ENCODE assay signal across 11 mouse cellular contexts in genomic region chr17:81500686-81501407, GRCm38 (mm10). TPM values are rescaled to one million over a fixed set of nuclear protein-coding genes. Genes with fewer than 3 reads are reported as not detected.
A peak's percentile ranks its signal among the peaks of the same experiment; 100 is the strongest.
DNase-seq lines count a peak whose midpoint lies in the region; ATAC-seq and TF ChIP-seq lines count a peak whose summit lies in the region.
"Had no signal": no experiment of that assay in that cellular context is flagged by ENCODE, and none has a peak within 500 bp of the region (broad histone marks: within the 10 kb centered on the region; RNA-seq: fewer than 3 reads in every experiment).

No protein-coding gene starts in this region.

- 0 out of 2 replicates have a peak, but pooled peaks cover 8% of the 10 kb centered on the region for H3K36me3 ChIP-seq in heart, embryonic 16.5 days (ENCODE audit: control insufficient read depth, insufficient read depth)
- H3K36me3 ChIP-seq in forebrain, postnatal 0 days (ENCODE audit: insufficient read depth), result no peaks in the 10 kb centered on the region
- no peaks in the 10 kb centered on the region for H3K36me3 ChIP-seq in lung, postnatal 0 days (ENCODE audit: insufficient read depth, low read length)
- no peaks in the 10 kb centered on the region for H3K36me3 ChIP-seq in stomach, embryonic 15.5 days

- no peak overlapping the region for H3K4me2 ChIP-seq in heart, embryonic 16.5 days (ENCODE audit: low read depth, low read length)
- no peak overlapping the region for H3K4me2 ChIP-seq in forebrain, postnatal 0 days (ENCODE audit: low read depth)
- H3K4me2 ChIP-seq in lung, postnatal 0 days (replicated peaks; ENCODE audit: low read depth, low read length), result no peak overlapping the region
- no peak overlapping the region for H3K4me2 ChIP-seq in stomach, embryonic 15.5 days

- DNase-seq in heart, adult 18-20 months, result no peak
- DNase-seq in forebrain, postnatal 0 days, result peak; percentile 45
- DNase-seq in lung, postnatal 0 days (ENCODE audit: low spot score), result peak; percentile 87
- no peak for DNase-seq in frontal cortex, postnatal 14 days (ENCODE audit: low spot score in 2 of 2)
- no peak for DNase-seq in gastrocnemius, postnatal 14 days
- DNase-seq: kidney, postnatal 36 days; retina, postnatal 1 day had no signal

- TF ChIP-seq EP300 in lung, postnatal 0 days (IDR thresholded peaks at IDR 0.05), result peak; percentile 65

- H3K4me3 ChIP-seq in heart, embryonic 16.5 days (ENCODE audit: low read length), result no peak overlapping the region
- H3K4me3 ChIP-seq in forebrain, postnatal 0 days (ENCODE audit: low read depth, low read length), result no peak overlapping the region
- H3K4me3 ChIP-seq in lung, postnatal 0 days (ENCODE audit: low read depth, low read length), result no peak overlapping the region
- H3K4me3 ChIP-seq in stomach, embryonic 15.5 days (replicated peaks), result no peak overlapping the region

- intact Hi-C loops in gastrocnemius, postnatal 14 days (cut with DNase I; ENCODE audit: low total_unique reads), result no loop called here

- no peak for TF ChIP-seq CTCF in forebrain, postnatal 0 days (IDR thresholded peaks at IDR 0.05; ENCODE audit: low read depth)
- TF ChIP-seq CTCF in lung, postnatal 0 days (IDR thresholded peaks at IDR 0.05), result no peak

- WGBS in heart, embryonic 16.5 days, result 70% methylated on average over 5 of the region's 5 CpGs
- WGBS in forebrain, postnatal 0 days, result 45% methylated on average over 5 of the region's 5 CpGs
- 60% methylated on average over 5 of the region's 5 CpGs for WGBS in lung, postnatal 0 days
- 69% methylated on average over 5 of the region's 5 CpGs for WGBS in stomach, embryonic 15.5 days

- no peak overlapping the region for H3K9ac ChIP-seq in heart, embryonic 16.5 days (ENCODE audit: low read length)
- H3K9ac ChIP-seq in forebrain, postnatal 0 days, result no peak overlapping the region
- H3K9ac ChIP-seq in lung, postnatal 0 days (replicated peaks; ENCODE audit: low read depth), result no peak overlapping the region
- no peak overlapping the region for H3K9ac ChIP-seq in stomach, embryonic 15.5 days

- H3K27ac ChIP-seq in heart, embryonic 16.5 days (ENCODE audit: low read length), result peak overlapping the region; percentile 45
- H3K27ac ChIP-seq in forebrain, postnatal 0 days (ENCODE audit: low read depth, low read length), result peak overlapping the region; percentile 43
- no peak overlapping the region for H3K27ac ChIP-seq in lung, postnatal 0 days (ENCODE audit: low read length)
- H3K27ac ChIP-seq in stomach, embryonic 15.5 days, result peak overlapping the region; percentile 78

- no peaks in the 10 kb centered on the region for H3K27me3 ChIP-seq in heart, embryonic 16.5 days (ENCODE audit: control insufficient read depth, insufficient read depth, low read length)
- no peaks in the 10 kb centered on the region for H3K27me3 ChIP-seq in forebrain, postnatal 0 days (ENCODE audit: insufficient read depth, low read length)
- H3K27me3 ChIP-seq in lung, postnatal 0 days (replicated peaks; ENCODE audit: insufficient read depth, low read length), result no peaks in the 10 kb centered on the region
- no peaks in the 10 kb centered on the region for H3K27me3 ChIP-seq in stomach, embryonic 15.5 days (replicated peaks)

- no peak for ATAC-seq in heart, embryonic 16.5 days (replicated peaks; ENCODE audit: extremely low read depth, insufficient read depth, low FRiP score)
- peak; percentile 88 for ATAC-seq in forebrain, postnatal 0 days
- ATAC-seq in lung, postnatal 0 days, result peak; percentile 89
- ATAC-seq in stomach, embryonic 15.5 days (ENCODE audit: insufficient read depth, low FRiP score, low read depth), result peak; percentile 82

- peaks cover 34% of the 10 kb centered on the region for H3K4me1 ChIP-seq in heart, embryonic 16.5 days (ENCODE audit: control insufficient read depth, insufficient read depth, low read length)
- H3K4me1 ChIP-seq in forebrain, postnatal 0 days (ENCODE audit: insufficient read depth), result peaks cover 5% of the 10 kb centered on the region
- peaks cover 4% of the 10 kb centered on the region; the same call in 1 of the 2 replicates for H3K4me1 ChIP-seq in lung, postnatal 0 days (ENCODE audit: insufficient read depth, low read depth, low read length)
- H3K4me1 ChIP-seq in stomach, embryonic 15.5 days, result peaks cover 7% of the 10 kb centered on the region; the same call in 1 of the 2 replicates

- no peaks in the 10 kb centered on the region for H3K9me3 ChIP-seq in heart, embryonic 16.5 days (replicated peaks; ENCODE audit: control insufficient read depth, low read length)
- no peaks in the 10 kb centered on the region for H3K9me3 ChIP-seq in forebrain, postnatal 0 days (ENCODE audit: low read length)
- no peaks in the 10 kb centered on the region for H3K9me3 ChIP-seq in lung, postnatal 0 days (ENCODE audit: low read length)
- no peaks in the 10 kb centered on the region for H3K9me3 ChIP-seq in stomach, embryonic 15.5 days

RNA-seq across cellular contexts. Expression of gene Gm11096, which starts 59.3 kb away (rescaled TPM):
- not detected in 2 replicates for polyA plus RNA-seq in heart, embryonic 16.5 days (2015; fragmentation: Nextera tagmentation; extraction: Ambion mirVana)
- total RNA-seq in heart, adult 18-20 months (2021), result not detected
- not detected in 2 replicates for total RNA-seq in forebrain, postnatal 0 days (2014; rRNA removed)
- polyA plus RNA-seq in forebrain, postnatal 0 days (2015; fragmentation: Nextera tagmentation; extraction: Ambion mirVana), result not detected in 2 replicates
- polyA plus RNA-seq in lung, postnatal 0 days (2015; fragmentation: Nextera tagmentation; extraction: Ambion mirVana), result not detected in 2 replicates
- not detected in 2 replicates for polyA plus RNA-seq in stomach, embryonic 15.5 days (2015; fragmentation: Nextera tagmentation; extraction: Ambion mirVana)
- total RNA-seq in gastrocnemius, postnatal 14 days (2021), result not detected
- total RNA-seq: granulocyte monocyte progenitor cell, adult 5-6 weeks had no signal
- polyA plus RNA-seq: limb, embryonic 14.5 days had no signal

Comparison
In these comparisons a context has a peak if more than half of its experiments do, and no peak if none do; other contexts are left out.
1. DNase-seq: peak in forebrain, postnatal 0 days (single experiment) and lung, postnatal 0 days (single experiment); none in heart, adult 18-20 months (0 of 2), frontal cortex, postnatal 14 days (0 of 2) and gastrocnemius, postnatal 14 days (single experiment).